Mouse (Mus musculus): ENCODE data around the gene Pdgfb. TPM values are rescaled to one million over a fixed set of nuclear protein-coding genes. Genes with fewer than 3 reads are reported as not detected.

Gene Pdgfb
- polyA plus RNA-seq, 1 experiment: 0.08 TPM

DNA sequence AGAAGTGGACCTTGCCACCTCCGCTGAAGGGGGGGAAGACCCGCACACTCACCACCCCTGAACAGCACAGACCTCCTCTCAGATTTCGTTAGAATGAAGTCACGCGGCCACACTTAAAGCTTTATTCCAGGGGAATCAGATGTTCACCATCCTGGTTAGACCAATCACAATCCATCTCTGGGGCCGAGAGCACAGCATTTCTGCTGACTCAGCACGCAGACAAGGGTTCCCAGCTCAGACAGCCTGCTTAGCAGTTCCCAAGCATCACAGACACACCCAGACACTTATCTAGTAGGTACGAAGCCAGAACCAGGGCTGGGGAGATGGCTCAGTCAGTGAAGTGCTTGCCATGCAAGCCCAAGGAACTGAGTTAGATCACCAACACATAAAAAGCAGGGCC is 28.6 kb downstream of the Pdgfb start:
- no peak overlapping the region for H3K4me3 ChIP-seq (replicated peaks)
- H3K9me3 ChIP-seq (ENCODE audit: control insufficient read depth, low read length): no peaks in the 10 kb centered on the region
- H3K27me3 ChIP-seq (ENCODE audit: control insufficient read depth): no peaks in the 10 kb centered on the region
- no peaks in the 10 kb centered on the region for H3K36me3 ChIP-seq (ENCODE audit: control insufficient read depth)
- no peaks in the 10 kb centered on the region for H3K4me1 ChIP-seq (ENCODE audit: control insufficient read depth)
- no peak for TF ChIP-seq TAL1 (IDR thresholded peaks at IDR 0.05; ENCODE audit: low read length)
- no peak for TF ChIP-seq GATA1 (IDR thresholded peaks at IDR 0.05; ENCODE audit: low read length)

GRCm38 (mm10) chr15:79985471-79985870 is 29.3 kb downstream of the Pdgfb start:
- TF ChIP-seq TAL1 (IDR thresholded peaks at IDR 0.05; ENCODE audit: low read length): no peak
- TF ChIP-seq GATA1 (IDR thresholded peaks at IDR 0.05; ENCODE audit: low read length): no peak
- Histone ChIP-seq H3K4me1 (ENCODE audit: control insufficient read depth) (no peaks in the 10 kb centered on the region), H3K9me3 (ENCODE audit: control insufficient read depth, low read length) (no peaks in the 10 kb centered on the region), H3K4me3 (replicated peaks) (no peak overlapping the region), H3K27me3 (ENCODE audit: control insufficient read depth) (no peaks in the 10 kb centered on the region), H3K36me3 (ENCODE audit: control insufficient read depth) (no peaks in the 10 kb centered on the region)

DNA sequence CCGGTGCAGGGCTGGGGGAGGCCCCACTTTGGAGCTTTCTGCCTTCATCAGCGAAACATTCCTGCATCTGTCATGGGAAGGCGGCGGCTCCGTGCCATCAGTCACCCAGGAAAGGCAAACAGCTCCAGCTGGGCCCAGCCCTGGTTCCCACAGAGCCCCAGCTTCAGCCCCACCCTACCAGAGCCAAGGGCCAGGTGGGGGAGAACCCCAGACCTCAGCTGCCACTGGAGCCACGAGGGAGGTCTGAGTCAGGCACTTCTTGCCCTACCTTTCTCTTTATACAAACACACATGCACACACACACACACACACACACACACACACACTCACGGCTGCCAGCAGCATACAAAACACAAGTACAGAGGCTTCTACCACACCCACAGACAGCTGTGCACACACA is 30.6 kb downstream of the Pdgfb start:
- H3K4me1 ChIP-seq (ENCODE audit: control insufficient read depth): no peaks in the 10 kb centered on the region
- no peaks in the 10 kb centered on the region for H3K9me3 ChIP-seq (ENCODE audit: control insufficient read depth, low read length)
- TF ChIP-seq TAL1 (IDR thresholded peaks at IDR 0.05; ENCODE audit: low read length): no peak
- no peak for TF ChIP-seq GATA1 (IDR thresholded peaks at IDR 0.05; ENCODE audit: low read length)
- H3K27me3 ChIP-seq (ENCODE audit: control insufficient read depth): no peaks in the 10 kb centered on the region
- H3K36me3 ChIP-seq (ENCODE audit: control insufficient read depth): no peaks in the 10 kb centered on the region
- no peak overlapping the region for H3K4me3 ChIP-seq (replicated peaks)

- Histone ChIP-seq H3K9me3 (ENCODE audit: control insufficient read depth, low read length) (no peaks in the 10 kb centered on the region), H3K36me3 (ENCODE audit: control insufficient read depth) (no peaks in the 10 kb centered on the region), H3K4me1 (ENCODE audit: control insufficient read depth) (no peaks in the 10 kb centered on the region), H3K27me3 (ENCODE audit: control insufficient read depth) (no peaks in the 10 kb centered on the region), H3K4me3 (replicated peaks) (no peak overlapping the region)
- TF ChIP-seq TAL1 (IDR thresholded peaks at IDR 0.05; ENCODE audit: low read length) (no peak), GATA1 (IDR thresholded peaks at IDR 0.05; ENCODE audit: low read length) (no peak)
Observed at GRCm38 (mm10) chr15:79980716-79981115, 34.1 kb downstream of the Pdgfb start.

DNA sequence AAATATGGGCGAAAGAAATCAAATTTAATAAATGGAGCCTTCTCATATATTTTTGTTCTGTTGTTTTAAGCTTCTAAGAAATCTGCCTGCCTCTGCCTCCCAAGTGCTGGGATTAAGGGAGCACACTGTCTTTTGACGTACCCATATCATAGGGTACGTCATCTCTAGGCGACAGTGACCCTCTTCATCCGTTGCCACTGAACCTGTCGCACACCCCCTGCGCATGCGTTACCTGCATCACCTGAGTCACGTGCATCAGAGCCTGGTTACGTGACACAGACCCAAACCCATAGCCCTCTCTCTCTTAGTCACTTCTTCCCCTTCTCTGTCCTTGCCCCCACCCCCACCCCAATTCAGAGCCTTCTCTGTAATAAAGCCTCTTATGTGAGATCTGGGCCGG is 42.6 kb downstream of the Pdgfb start:
- no peaks in the 10 kb centered on the region for H3K4me1 ChIP-seq (ENCODE audit: control insufficient read depth)
- H3K4me3 ChIP-seq (replicated peaks): no peak overlapping the region
- H3K9me3 ChIP-seq (ENCODE audit: control insufficient read depth, low read length): peaks cover 5% of the 10 kb centered on the region
- TF ChIP-seq GATA1 (IDR thresholded peaks at IDR 0.05; ENCODE audit: low read length): no peak
- TF ChIP-seq TAL1 (IDR thresholded peaks at IDR 0.05; ENCODE audit: low read length): no peak
- H3K36me3 ChIP-seq (ENCODE audit: control insufficient read depth): no peaks in the 10 kb centered on the region
- H3K27me3 ChIP-seq (ENCODE audit: control insufficient read depth): no peaks in the 10 kb centered on the region

- Histone ChIP-seq H3K4me3 (replicated peaks) (no peak within 1 kb of the TSS), H3K27me3 (ENCODE audit: control insufficient read depth) (no peaks in the 10 kb centered on the region), H3K4me1 (ENCODE audit: control insufficient read depth) (no peaks in the 10 kb centered on the region), H3K36me3 (ENCODE audit: control insufficient read depth) (no peaks in the 10 kb centered on the region), H3K9me3 (ENCODE audit: control insufficient read depth, low read length) (peaks cover 5% of the 10 kb centered on the region)
- TF ChIP-seq GATA1 (IDR thresholded peaks at IDR 0.05; ENCODE audit: low read length) (no peak), TAL1 (IDR thresholded peaks at IDR 0.05; ENCODE audit: low read length) (no peak)
Observed at GRCm38 (mm10) chr15:79970940-79971339, 43.8 kb downstream of the Pdgfb start, which contains the start of gene Cbx7. TSS of gene Cbx7 (minus strand) at chr15:79971119.

DNA sequence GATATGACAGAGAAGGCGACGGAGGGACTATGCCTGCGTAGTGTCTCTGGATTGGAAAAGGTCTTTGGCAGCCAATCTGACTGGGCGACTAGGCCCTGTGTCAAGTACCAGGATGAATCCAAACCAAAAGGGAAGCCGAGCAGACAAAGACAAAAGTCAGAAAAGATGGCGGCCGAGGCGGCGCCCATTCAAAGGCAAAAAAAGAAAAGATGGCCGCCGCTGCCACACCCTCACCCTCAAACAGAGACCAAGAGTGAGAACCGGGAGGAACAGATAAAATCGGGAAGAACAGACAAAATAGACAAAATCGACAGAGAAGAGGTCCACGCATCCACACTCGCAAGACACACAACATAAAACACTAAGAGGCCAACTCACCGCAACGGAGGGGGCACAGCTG is 44.3 kb downstream of the Pdgfb start:
- Histone ChIP-seq H3K9me3 (ENCODE audit: control insufficient read depth, low read length) (peaks cover 5% of the 10 kb centered on the region), H3K4me3 (replicated peaks) (no peak overlapping the region), H3K4me1 (ENCODE audit: control insufficient read depth) (no peaks in the 10 kb centered on the region), H3K36me3 (ENCODE audit: control insufficient read depth) (no peaks in the 10 kb centered on the region), H3K27me3 (ENCODE audit: control insufficient read depth) (no peaks in the 10 kb centered on the region)
- TF ChIP-seq TAL1 (IDR thresholded peaks at IDR 0.05; ENCODE audit: low read length): no peak
- no peak for TF ChIP-seq GATA1 (IDR thresholded peaks at IDR 0.05; ENCODE audit: low read length)

GRCm38 (mm10) chr15:79967346-79967745 is 47.4 kb downstream of the Pdgfb start:
- TF ChIP-seq TAL1 (IDR thresholded peaks at IDR 0.05; ENCODE audit: low read length) (no peak), GATA1 (IDR thresholded peaks at IDR 0.05; ENCODE audit: low read length) (no peak)
- no peak overlapping the region for H3K4me3 ChIP-seq (replicated peaks)

GRCm38 (mm10) chr15:79964376-79964775 is 50.4 kb downstream of the Pdgfb start:
- Histone ChIP-seq H3K4me3 (replicated peaks) (no peak overlapping the region), H3K27me3 (ENCODE audit: control insufficient read depth) (no peaks in the 10 kb centered on the region), H3K36me3 (ENCODE audit: control insufficient read depth) (no peaks in the 10 kb centered on the region), H3K9me3 (ENCODE audit: control insufficient read depth, low read length) (no peaks in the 10 kb centered on the region), H3K4me1 (ENCODE audit: control insufficient read depth) (no peaks in the 10 kb centered on the region)
- no peak for TF ChIP-seq GATA1 (IDR thresholded peaks at IDR 0.05; ENCODE audit: low read length)
- no peak for TF ChIP-seq TAL1 (IDR thresholded peaks at IDR 0.05; ENCODE audit: low read length)

More at GRCm38 (mm10) chr15:79967346-79967745, 47.4 kb downstream of the Pdgfb start:
- no peaks in the 10 kb centered on the region for H3K36me3 ChIP-seq (ENCODE audit: control insufficient read depth)
- peaks cover 2% of the 10 kb centered on the region; the same call in 1 of the 2 replicates for H3K9me3 ChIP-seq (ENCODE audit: control insufficient read depth, low read length)
- H3K27me3 ChIP-seq (ENCODE audit: control insufficient read depth): no peaks in the 10 kb centered on the region
- H3K4me1 ChIP-seq (ENCODE audit: control insufficient read depth): no peaks in the 10 kb centered on the region

GRCm38 (mm10) chr15:79962661-79963060 is 52.1 kb downstream of the Pdgfb start:
- H3K36me3 ChIP-seq (ENCODE audit: control insufficient read depth): no peaks in the 10 kb centered on the region
- no peak overlapping the region for H3K4me3 ChIP-seq (replicated peaks)
- TF ChIP-seq GATA1 (IDR thresholded peaks at IDR 0.05; ENCODE audit: low read length) (no peak), TAL1 (IDR thresholded peaks at IDR 0.05; ENCODE audit: low read length) (no peak)
- H3K9me3 ChIP-seq (ENCODE audit: control insufficient read depth, low read length): no peaks in the 10 kb centered on the region
- H3K27me3 ChIP-seq (ENCODE audit: control insufficient read depth): no peaks in the 10 kb centered on the region
- no peaks in the 10 kb centered on the region for H3K4me1 ChIP-seq (ENCODE audit: control insufficient read depth)

Data from erythroblast, embryonic 14.5 days (primary cell).